Mouse (Mus musculus) stomach, embryonic 16.5 days (tissue): ENCODE data around the gene Gm16503. TPM values are rescaled to one million over a fixed set of nuclear protein-coding genes. Genes with fewer than 3 reads are reported as not detected.
"Not testable (repeated sequence)": the region's sequence is repeated elsewhere in the genome, so short reads cannot be mapped to it uniquely, and the experiment has no call there.

Experiments
- ATAC-seq: fragments of 200-750 bp; cut with Nextera tagmentation; 2 replicates; pipeline ENCODE4 v1.8.0; 2017; ENCODE audit warnings: moderate number of reproducible peaks, moderate TSS enrichment; ENCODE audit not compliant: insufficient read depth, low FRiP score
- H3K27ac ChIP-seq: fragments of 300-500 bp; sonication (generic); 2 replicates; pipeline ENCODE4 v1.5.1; 2014; ENCODE audit warnings: low read length
- H3K27me3 ChIP-seq: fragments of 300-500 bp; sonication (generic); 2 replicates; pipeline ENCODE4 v1.6.1; 2014; ENCODE audit warnings: low read length, control low read depth, mixed read lengths; ENCODE audit not compliant: control insufficient read depth, insufficient read depth
- H3K36me3 ChIP-seq: fragments of 300-500 bp; sonication (generic); 2 replicates; pipeline ENCODE4 v1.6.1; 2014; ENCODE audit warnings: low read length; ENCODE audit not compliant: control insufficient read depth, insufficient read depth
- H3K4me1 ChIP-seq: fragments of 300-500 bp; sonication (generic); 2 replicates; pipeline ENCODE4 v1.6.1; 2014; ENCODE audit warnings: low read length, control low read depth, mixed read lengths; ENCODE audit not compliant: control insufficient read depth, insufficient read depth
- H3K4me2 ChIP-seq: fragments of 300-500 bp; sonication (generic); 2 replicates; pipeline ENCODE4 v1.6.1; 2014; ENCODE audit warnings: low read depth, low read length, mixed read lengths
- H3K4me3 ChIP-seq: fragments of 300-500 bp; sonication (generic); replicated peaks from 2 replicates; pipeline ENCODE4 v1.5.1; 2014; ENCODE audit warnings: mild to moderate bottlenecking, low read length
- H3K9ac ChIP-seq: fragments of 300-500 bp; sonication (generic); 2 replicates; pipeline ENCODE4 v1.6.1; 2014; ENCODE audit warnings: low read length
- H3K9me3 ChIP-seq: fragments of 300-500 bp; sonication (generic); replicated peaks from 2 replicates; pipeline ENCODE4 v1.6.1; 2016; ENCODE audit warnings: low read length, control low read depth; ENCODE audit not compliant: control insufficient read depth
- WGBS: fragments of 180-500 bp; shearing (Covaris S2); extraction: QIAGEN DNeasy Blood & Tissue Kit; methylation state at CpG from one replicate; pipeline ENCODE4 v1.1.7; 2014; 5-methylcytosine and 5-hydroxymethylcytosine counted together
- polyA plus RNA-seq: library from polyadenylated mRNA; unstranded; fragments of >200 nt; fragmentation: Nextera tagmentation; extraction: Ambion mirVana; gene quantifications from 2 replicates; pipeline ENCODE4 v1.2.1, GENCODE M21; 2015

The Gm16503 gene
- polyA plus RNA-seq, 1 experiment from 2014 or later = 0.25 TPM

DNA sequence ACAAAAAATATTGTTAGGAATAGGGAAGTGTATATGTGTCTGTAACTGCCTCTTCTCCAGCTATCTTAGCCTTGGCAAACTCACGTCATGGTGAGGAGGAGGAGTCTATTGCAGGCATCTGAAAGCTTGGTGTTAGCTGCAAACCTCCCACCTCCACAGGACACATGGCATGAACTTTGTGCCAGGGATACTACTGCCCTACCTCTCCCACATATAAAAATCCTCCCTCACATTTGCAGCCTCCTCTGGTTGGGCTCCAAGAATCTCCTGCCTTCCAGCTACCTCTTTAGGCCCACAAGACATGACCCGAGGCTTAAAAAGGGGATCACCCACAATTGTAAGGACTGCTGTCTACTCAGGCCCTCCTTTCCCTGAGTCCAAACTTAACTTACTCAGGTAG, 2.3 kb upstream of the Gm16503 start:
- Histone ChIP-seq H3K27me3 (no peaks in the 10 kb centered on the region), H3K4me3 (no peak overlapping the region), H3K9me3 (peaks cover 14% of the 10 kb centered on the region), H3K9ac (no peak overlapping the region), H3K4me2 (no peak overlapping the region), H3K36me3 (no peaks in the 10 kb centered on the region), H3K27ac (no peak overlapping the region), H3K4me1 (no peaks in the 10 kb centered on the region)
- 74% methylated on average over 2 of the region's 2 CpGs for WGBS
- ATAC-seq = peak; percentile 21; the same call in 1 of the 2 replicates

- no peaks in the 10 kb centered on the region for H3K4me1 ChIP-seq
- no peaks in the 10 kb centered on the region for H3K27me3 ChIP-seq
- no peak overlapping the region for H3K4me2 ChIP-seq
- H3K4me3 ChIP-seq = no peak overlapping the region
- peaks cover 12% of the 10 kb centered on the region for H3K9me3 ChIP-seq
- no peaks in the 10 kb centered on the region for H3K36me3 ChIP-seq
- no peak for ATAC-seq
- no peak overlapping the region for H3K9ac ChIP-seq
- no peak overlapping the region for H3K27ac ChIP-seq
Measured at GRCm38 (mm10) chr4:147541105-147541504, 1.1 kb downstream of the Gm16503 start.

- not testable (repeated sequence) for H3K4me2 ChIP-seq, H3K4me3 ChIP-seq, H3K27me3 ChIP-seq, ATAC-seq, H3K9me3 ChIP-seq, H3K4me1 ChIP-seq, H3K27ac ChIP-seq, H3K36me3 ChIP-seq, H3K9ac ChIP-seq
- WGBS = 82% methylated on average over 5 of the region's 5 CpGs
Measured at GRCm38 (mm10) chr4:147553071-147553470, 13.1 kb downstream of the Gm16503 start, which contains the start of gene Zfp985. TSS of gene Zfp985 (plus strand) at chr4:147553277.

GRCm38 (mm10) chr4:147554361-147554760, 14.3 kb downstream of the Gm16503 start:
- not testable (repeated sequence) for H3K27ac ChIP-seq
- WGBS = 68% methylated on average over 2 of the region's 2 CpGs

GRCm38 (mm10) chr4:147556921-147557320, 16.9 kb downstream of the Gm16503 start:
- ATAC-seq, H3K4me2 ChIP-seq, H3K36me3 ChIP-seq, H3K27me3 ChIP-seq, H3K9me3 ChIP-seq, H3K27ac ChIP-seq, H3K9ac ChIP-seq, H3K4me1 ChIP-seq, H3K4me3 ChIP-seq: not testable (repeated sequence)
- WGBS = 50% methylated on average over 1 of the region's 1 CpGs

More at GRCm38 (mm10) chr4:147554361-147554760, 14.3 kb downstream of the Gm16503 start:
- H3K36me3 ChIP-seq, H3K9ac ChIP-seq, H3K4me1 ChIP-seq, H3K4me2 ChIP-seq, ATAC-seq, H3K27me3 ChIP-seq, H3K4me3 ChIP-seq, H3K9me3 ChIP-seq: not testable (repeated sequence)

GRCm38 (mm10) chr4:147558011-147558410, 18.0 kb downstream of the Gm16503 start:
- H3K4me3 ChIP-seq, H3K27ac ChIP-seq, H3K9me3 ChIP-seq, H3K4me2 ChIP-seq, H3K4me1 ChIP-seq, H3K9ac ChIP-seq, H3K36me3 ChIP-seq, ATAC-seq, H3K27me3 ChIP-seq: not testable (repeated sequence)

GRCm38 (mm10) chr4:147559096-147559495, 19.1 kb downstream of the Gm16503 start:
- not testable (repeated sequence) for H3K4me1 ChIP-seq, H3K27me3 ChIP-seq, H3K9ac ChIP-seq, H3K36me3 ChIP-seq, H3K4me2 ChIP-seq, H3K4me3 ChIP-seq, H3K9me3 ChIP-seq, H3K27ac ChIP-seq, ATAC-seq
- WGBS = 42% methylated on average over 1 of the region's 1 CpGs

DNA sequence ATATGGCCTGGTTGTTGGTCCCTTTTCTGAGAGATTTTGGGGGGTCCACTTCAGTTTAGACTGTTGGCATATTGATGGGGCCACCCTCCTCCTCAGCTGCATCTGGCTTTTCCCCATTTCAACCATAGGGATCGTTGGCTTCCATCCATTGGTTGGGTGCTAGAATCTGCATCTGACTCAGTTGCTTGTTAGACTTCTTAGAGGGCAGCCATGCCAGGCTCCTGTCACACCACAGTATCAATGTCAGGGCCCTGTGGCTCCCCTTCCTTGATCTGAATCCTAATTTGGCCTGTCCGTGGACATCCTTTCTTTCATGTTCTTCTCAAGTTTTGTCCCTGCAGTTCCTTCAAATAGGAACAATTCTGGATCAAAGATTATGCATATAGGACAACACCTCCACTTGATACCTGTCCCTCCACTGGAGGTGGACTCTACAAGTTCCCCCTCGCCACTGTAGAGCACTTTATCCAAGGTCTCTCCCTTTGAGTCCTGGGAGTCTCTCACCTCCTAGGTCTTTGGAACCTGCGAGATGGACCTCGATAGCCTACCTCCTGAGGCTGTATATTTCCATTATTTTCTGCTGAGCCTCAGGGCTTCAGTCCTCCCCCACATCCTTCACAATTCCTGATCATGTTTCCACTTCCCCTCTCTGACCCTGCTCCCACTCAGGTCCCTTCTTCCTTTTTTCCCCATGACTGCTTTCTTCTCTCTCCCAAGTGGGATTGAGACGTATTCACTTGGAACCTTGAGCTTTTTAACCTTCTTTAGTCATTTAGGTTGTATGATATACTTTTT, 25.6 kb downstream of the Gm16503 start:
- Histone ChIP-seq H3K4me2 (no peak overlapping the region), H3K9me3 (0 out of 2 replicates have a peak, but pooled peaks cover 4% of the 10 kb centered on the region), H3K4me1 (no peaks in the 10 kb centered on the region), H3K27me3 (no peaks in the 10 kb centered on the region), H3K9ac (no peak overlapping the region), H3K36me3 (no peaks in the 10 kb centered on the region), H3K27ac (no peak overlapping the region), H3K4me3 (no peak overlapping the region)
- WGBS = 70% methylated on average over 6 of the region's 6 CpGs
- no peak for ATAC-seq

- not testable (repeated sequence) for ATAC-seq, H3K27me3 ChIP-seq, H3K36me3 ChIP-seq, H3K4me1 ChIP-seq, H3K4me3 ChIP-seq, H3K9me3 ChIP-seq, H3K9ac ChIP-seq, H3K4me2 ChIP-seq, H3K27ac ChIP-seq
- WGBS = 80% methylated on average over 8 of the region's 8 CpGs
Measured at GRCm38 (mm10) chr4:147571156-147571555, 31.1 kb downstream of the Gm16503 start.
